Mouse (Mus musculus) olfactory bulb, adult 2 months (tissue): ENCODE data around the gene Ccdc148.

Experiments used
- CTCF ChIP-seq: fragments of 200-500 bp; IDR thresholded peaks from 2 replicates; pipeline ENCODE4 v1.5.1; 2012; ENCODE audit warnings: low read depth, mild to moderate bottlenecking, low read length, moderate library complexity; ENCODE audit not compliant: insufficient read depth
- POLR2A ChIP-seq: fragments of 200-500 bp; IDR thresholded peaks from 2 replicates; pipeline ENCODE4 v1.6.1; 2012; ENCODE audit warnings: mild to moderate bottlenecking, low read depth, low read length, moderate library complexity; ENCODE audit not compliant: insufficient read depth

- no peak for TF ChIP-seq CTCF
- TF ChIP-seq POLR2A = no peak
Measured at GRCm38 (mm10) chr2:59186966-59187365, 26.5 kb upstream of the Ccdc148 start.
